Mouse (Mus musculus) liver, embryonic 12.5 days (tissue): ENCODE results near the gene Trmu. TPM values are rescaled to one million over a fixed set of nuclear protein-coding genes. Genes with fewer than 3 reads are reported as not detected.
A peak's percentile ranks its signal among the peaks of the same experiment; 100 is the strongest.

Experiments
- ATAC-seq: fragments of 200-750 bp; cut with Nextera tagmentation; 2 replicates; pipeline ENCODE4 v1.8.0; 2017; ENCODE audit warnings: moderate number of reproducible peaks, mild to moderate bottlenecking, moderate library complexity
- H3K27ac ChIP-seq: fragments of 300-500 bp; sonication (generic); 2 replicates; pipeline ENCODE4 v1.5.1; 2016; ENCODE audit warnings: mild to moderate bottlenecking
- H3K27me3 ChIP-seq: fragments of 300-500 bp; sonication (generic); replicated peaks from 2 replicates; pipeline ENCODE4 v1.6.1; 2016; ENCODE audit warnings: mild to moderate bottlenecking, moderate library complexity
- H3K36me3 ChIP-seq: fragments of 300-500 bp; sonication (generic); 2 replicates; pipeline ENCODE4 v1.6.1; 2016; ENCODE audit warnings: mild to moderate bottlenecking, moderate library complexity
- H3K4me1 ChIP-seq: fragments of 300-500 bp; sonication (generic); 2 replicates; pipeline ENCODE4 v1.6.1; 2016
- H3K4me2 ChIP-seq: fragments of 300-500 bp; sonication (generic); 2 replicates; pipeline ENCODE4 v1.6.1; 2016; ENCODE audit warnings: mild to moderate bottlenecking, moderate library complexity
- H3K4me3 ChIP-seq: fragments of 300-500 bp; sonication (generic); 2 replicates; pipeline ENCODE4 v1.5.1; 2016; ENCODE audit warnings: mild to moderate bottlenecking, moderate library complexity
- H3K9ac ChIP-seq: fragments of 300-500 bp; sonication (generic); 2 replicates; pipeline ENCODE4 v1.6.1; 2016; ENCODE audit warnings: mild to moderate bottlenecking, moderate library complexity
- H3K9me3 ChIP-seq: fragments of 300-500 bp; sonication (generic); replicated peaks from 2 replicates; pipeline ENCODE4 v1.6.1; 2016; ENCODE audit warnings: mild to moderate bottlenecking, moderate library complexity
- WGBS: fragments of 180-500 bp; shearing (Covaris S2); methylation state at CpG from one replicate; pipeline ENCODE4 v1.1.7; 2016; ENCODE audit not compliant: insufficient replicate concordance; 5-methylcytosine and 5-hydroxymethylcytosine counted together
- polyA plus RNA-seq: library from polyadenylated mRNA; unstranded; fragments of >200 nt; fragmentation: Nextera tagmentation; extraction: Ambion mirVana; gene quantifications from 2 replicates; pipeline ENCODE4 v1.2.1, GENCODE M21; 2016

Trmu gene
- polyA plus RNA-seq, 1 experiment from 2014 or later: 22.1 TPM

- Histone ChIP-seq H3K4me2 (no peak overlapping the region), H3K4me3 (no peak overlapping the region), H3K4me1 (no peaks in the 10 kb centered on the region), H3K9me3 (no peaks in the 10 kb centered on the region), H3K36me3 (no peaks in the 10 kb centered on the region), H3K9ac (no peak overlapping the region), H3K27ac (no peak overlapping the region), H3K27me3 (peaks cover 6% of the 10 kb centered on the region; the same call in 1 of the 2 replicates)
- ATAC-seq: no peak
- WGBS: 67% methylated on average over 12 of the region's 12 CpGs
Observed at GRCm38 (mm10) chr15:85928161-85928560, 49.0 kb downstream of the Trmu start.

GRCm38 (mm10) chr15:85935627-85936049 lies 56.5 kb downstream of the Trmu start:
- H3K4me2 ChIP-seq: no peak overlapping the region
- peak; percentile 80 for ATAC-seq
- H3K36me3 ChIP-seq: no peaks in the 10 kb centered on the region
- 26% methylated on average over 5 of the region's 5 CpGs for WGBS
- no peaks in the 10 kb centered on the region for H3K27me3 ChIP-seq
- no peaks in the 10 kb centered on the region for H3K9me3 ChIP-seq
- H3K4me3 ChIP-seq: no peak overlapping the region
- no peak overlapping the region for H3K27ac ChIP-seq
- H3K4me1 ChIP-seq: no peaks in the 10 kb centered on the region
- no peak overlapping the region for H3K9ac ChIP-seq

Other genes with a start within 250 kb of the Trmu start
- gene Ppara, start 144.3 kb upstream of the Trmu start, polyA plus RNA-seq: 5.7 TPM in 2 replicates
- 28.6 and 29.4 TPM in 2 replicates for gene Cdpf1, start 67.6 kb upstream of the Trmu start, polyA plus RNA-seq
- 0.07 and 0.12 TPM in 2 replicates for gene Pkdrej, start 57.6 kb upstream of the Trmu start, polyA plus RNA-seq
- gene Ttc38, start 47.0 kb upstream of the Trmu start, polyA plus RNA-seq: 5.2 and 6.0 TPM in 2 replicates
- gene Gtse1, start 19.6 kb upstream of the Trmu start, polyA plus RNA-seq: 34.4 and 35.3 TPM in 2 replicates
- gene Celsr1, start 154.5 kb downstream of the Trmu start, polyA plus RNA-seq: 0.11 and 0.25 TPM in 2 replicates
- gene Gramd4, start 178.4 kb downstream of the Trmu start, polyA plus RNA-seq: 14.4 and 15.1 TPM in 2 replicates